ENCODE assay signal across 8 mouse cellular contexts in the genomic region with DNA sequence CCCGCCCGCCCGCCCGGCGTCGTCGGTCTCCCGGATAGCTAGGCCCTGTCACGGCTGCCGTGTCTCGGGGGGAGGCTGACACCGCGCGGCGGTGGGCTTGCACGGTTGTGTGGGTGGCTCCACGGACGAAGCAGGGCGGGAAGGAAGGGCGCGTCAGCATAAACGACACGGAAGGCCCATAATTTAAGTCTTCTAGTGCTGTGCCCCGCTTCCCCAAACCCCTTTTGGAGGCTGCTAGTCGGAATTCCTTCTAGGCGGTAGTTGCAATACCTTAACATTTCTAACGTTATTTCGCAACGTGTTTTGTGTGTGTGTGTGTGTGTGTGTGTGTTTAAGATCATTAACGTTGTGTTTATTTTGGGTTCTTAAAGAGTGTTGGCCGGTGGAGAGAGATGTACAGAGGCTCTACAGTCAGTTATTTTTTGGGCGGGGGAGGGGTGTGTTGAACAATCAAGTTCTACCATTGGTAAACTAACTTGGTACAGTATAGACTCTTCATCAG. TPM values are rescaled to one million over a fixed set of nuclear protein-coding genes. Genes with fewer than 3 reads are reported as not detected.
DNase-seq lines count a peak whose midpoint lies in the region; ATAC-seq and TF ChIP-seq lines count a peak whose summit lies in the region.

No protein-coding gene starts in this region.

- TF ChIP-seq POLR2A in bone marrow, adult 2 months (IDR thresholded peaks at IDR 0.05; ENCODE audit: borderline replicate concordance, control insufficient read depth, low read depth, low read length) = no peak
- TF ChIP-seq POLR2A in olfactory bulb, adult 2 months (IDR thresholded peaks at IDR 0.05; ENCODE audit: insufficient read depth, low read depth, low read length) = no peak

- H3K4me1 ChIP-seq in bone marrow, adult 2 months (ENCODE audit: control insufficient read depth, insufficient read depth, low read length) = no peaks in the 10 kb centered on the region; the same call in 1 of the 2 replicates
- peaks cover 17 to 20% of the 10 kb centered on the region in 2 experiments for H3K4me1 ChIP-seq in liver, embryonic 14.5 days (replicated peaks; ENCODE audit: control insufficient read depth in 2 of 2, insufficient read depth in 2 of 2, low read length in 1 of 2)
- no peaks in the 10 kb centered on the region for H3K4me1 ChIP-seq in olfactory bulb, adult 2 months (ENCODE audit: control insufficient read depth, insufficient read depth, low read length)

- ATAC-seq in granulocyte monocyte progenitor cell, adult 5-6 weeks (replicated peaks; ENCODE audit: poor library complexity, severe bottlenecking) = peak; percentile 58
- peak; percentile 58; the same call in 1 of the 2 replicates for ATAC-seq in liver, embryonic 14.5 days (ENCODE audit: insufficient read depth)

- no peak for TF ChIP-seq CTCF in bone marrow, adult 2 months (IDR thresholded peaks at IDR 0.05; ENCODE audit: control insufficient read depth, insufficient read depth, low read length)
- TF ChIP-seq CTCF in liver, embryonic 14.5 days (IDR thresholded peaks at IDR 0.05; ENCODE audit: low read depth) = no peak
- TF ChIP-seq CTCF in olfactory bulb, adult 2 months (IDR thresholded peaks at IDR 0.05; ENCODE audit: insufficient read depth, low read depth, low read length) = no peak

- H3K4me3 ChIP-seq in bone marrow, adult 2 months (replicated peaks; ENCODE audit: control insufficient read depth, low read depth, low read length) = peak overlapping the region; percentile 95
- peak overlapping the region; percentile 80 to 100 for H3K4me3 ChIP-seq in liver, embryonic 14.5 days (ENCODE audit: insufficient read depth in 1 of 2, low read depth in 2 of 2, low read length in 2 of 2)
- H3K4me3 ChIP-seq in olfactory bulb, adult 2 months (ENCODE audit: insufficient read depth, low read depth, low read length) = peak overlapping the region; percentile 78

- peak overlapping the region; percentile 89 for H3K4me2 ChIP-seq in liver, embryonic 14.5 days (ENCODE audit: low read depth)

- no peaks in the 10 kb centered on the region for H3K27me3 ChIP-seq in liver, embryonic 14.5 days (ENCODE audit: control insufficient read depth, insufficient read depth, low read length)

- no peak for TF ChIP-seq EP300 in liver, embryonic 14.5 days (IDR thresholded peaks at IDR 0.05; ENCODE audit: low read depth)

- H3K36me3 ChIP-seq in liver, embryonic 14.5 days (replicated peaks; ENCODE audit: control insufficient read depth, insufficient read depth, low read depth) = no peaks in the 10 kb centered on the region

- peak overlapping the region; percentile 100 for H3K9ac ChIP-seq in liver, embryonic 14.5 days (replicated peaks)

- WGBS in bone marrow, adult 2 months = under 1% methylated on average over 32 of the region's 32 CpGs
- under 1% methylated on average over 31 of the region's 32 CpGs for WGBS in liver, embryonic 14.5 days (ENCODE audit: insufficient replicate concordance)
- under 1% methylated on average over 32 of the region's 32 CpGs for WGBS in olfactory bulb, adult 2 months

- H3K27ac ChIP-seq in bone marrow, adult 2 months (ENCODE audit: control insufficient read depth, insufficient read depth, low read depth, low read length, poor library complexity) = peak overlapping the region; percentile 99
- peak overlapping the region; percentile 91 for H3K27ac ChIP-seq in liver, embryonic 14.5 days
- no peak overlapping the region for H3K27ac ChIP-seq in olfactory bulb, adult 2 months (ENCODE audit: insufficient read depth, low read depth, low read length)

- no peaks in the 10 kb centered on the region for H3K9me3 ChIP-seq in liver, embryonic 14.5 days (ENCODE audit: control insufficient read depth, low read length)

- DNase-seq in spleen, adult 12 weeks (ENCODE audit: low spot score) = peak; percentile 55
- no peak for DNase-seq in spleen, postnatal 14 days (ENCODE audit: low spot score in 2 of 2)
- peak in 2 of 3 experiments; percentile 26 to 40 for DNase-seq in liver, embryonic 14.5 days (ENCODE audit: low read depth in 3 of 3, low spot score in 3 of 3)
- no peak for DNase-seq in ovary, adult 18-20 months (ENCODE audit: low spot score)
- no peak for DNase-seq in urinary bladder, postnatal 36 days (ENCODE audit: low spot score in 2 of 2)

RNA-seq across cellular contexts. Expression of gene Ranbp2, which starts 0.6 kb away (rescaled TPM):
- 17.0 and 19.9 TPM in 2 replicates for polyA plus RNA-seq in bone marrow, adult 2 months (2011; ENCODE audit: insufficient read depth, insufficient read length, low replicate concordance, missing spikeins)
- total RNA-seq in granulocyte monocyte progenitor cell, adult 5-6 weeks (2014; fragmentation: Nextera tagmentation) = 96.7 and 115 TPM in 2 replicates
- total RNA-seq in granulocyte monocyte progenitor cell, adult 5-6 weeks (2017) = 206 and 245 TPM in 2 replicates
- polyA plus RNA-seq in liver, embryonic 14.5 days (2012; rRNA removed) = 6.1 and 11.1 TPM in 2 replicates
- 27.2 and 27.3 TPM in 2 replicates for polyA plus RNA-seq in liver, embryonic 14.5 days (2014; fragmentation: Nextera tagmentation; extraction: Ambion mirVana)
- polyA plus RNA-seq in olfactory bulb, adult 2 months (2012; ENCODE audit: insufficient read depth, insufficient read length, low replicate concordance, missing spikeins) = 82.6 TPM in 1 of 2 replicates, not detected in the other

RNA-seq across cellular contexts. Expression of gene Ccdc138, which starts 50.4 kb away (rescaled TPM):
- polyA plus RNA-seq in bone marrow, adult 2 months (2011; ENCODE audit: insufficient read depth, insufficient read length, low replicate concordance, missing spikeins) = 2.1 and 2.8 TPM in 2 replicates
- total RNA-seq in granulocyte monocyte progenitor cell, adult 5-6 weeks (2014; fragmentation: Nextera tagmentation) = 6.3 and 7.9 TPM in 2 replicates
- total RNA-seq in granulocyte monocyte progenitor cell, adult 5-6 weeks (2017) = 5.8 and 6.0 TPM in 2 replicates
- polyA plus RNA-seq in liver, embryonic 14.5 days (2012; rRNA removed) = 0.64 and 1.3 TPM in 2 replicates
- 1.6 and 2.1 TPM in 2 replicates for polyA plus RNA-seq in liver, embryonic 14.5 days (2014; fragmentation: Nextera tagmentation; extraction: Ambion mirVana)
- not detected in 2 replicates for polyA plus RNA-seq in olfactory bulb, adult 2 months (2012; ENCODE audit: insufficient read depth, insufficient read length, low replicate concordance, missing spikeins)

Comparison
In these comparisons a context has a peak if more than half of its experiments do, and no peak if none do; other contexts are left out.
1. DNase-seq: peak in spleen, adult 12 weeks (single experiment) and liver, embryonic 14.5 days (2 of 3); none in spleen, postnatal 14 days (0 of 2), ovary, adult 18-20 months (single experiment) and urinary bladder, postnatal 36 days (0 of 2).
2. Peak in every context shown above with its lines, with median percentiles within 50 percentile points of each other: H3K4me3 ChIP-seq.